Mouse (Mus musculus) embryo, embryonic 10 days (tissue): ENCODE data around the gene Prl3d1.
"Not testable (repeated sequence)": the region's sequence is repeated elsewhere in the genome, so short reads cannot be mapped to it uniquely, and the experiment has no call there.

Experiments used
- DNase-seq: peaks from one replicate; pipeline ENCODE4 v3.0.0-alpha.2; 2015; ENCODE audit warnings: low spot score

Prl3d1 gene

DNA sequence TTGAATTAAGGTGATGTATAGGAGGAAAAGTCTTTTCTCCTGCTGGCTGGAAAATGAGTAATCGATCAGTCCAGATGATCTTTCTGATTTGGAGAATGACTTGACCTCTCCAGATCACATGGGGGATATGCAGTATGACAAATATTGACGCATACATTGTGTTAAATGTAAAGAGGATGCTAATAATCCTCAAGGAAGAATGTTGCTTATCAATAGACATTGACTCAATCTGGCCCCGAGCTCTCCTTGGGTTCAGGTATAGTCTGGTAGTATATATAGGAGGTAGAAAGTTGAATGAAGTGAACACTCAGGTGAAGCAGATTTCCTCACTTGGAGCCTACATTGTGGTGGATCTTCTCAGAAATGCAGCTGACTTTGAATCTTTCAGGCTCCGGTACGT, at the start of gene Prl3d1:
Gene Prl3d1, plus strand, starts transcription at position 301 of the 400 bp plus-strand sequence.
- DNase-seq, result not testable (repeated sequence)

DNA sequence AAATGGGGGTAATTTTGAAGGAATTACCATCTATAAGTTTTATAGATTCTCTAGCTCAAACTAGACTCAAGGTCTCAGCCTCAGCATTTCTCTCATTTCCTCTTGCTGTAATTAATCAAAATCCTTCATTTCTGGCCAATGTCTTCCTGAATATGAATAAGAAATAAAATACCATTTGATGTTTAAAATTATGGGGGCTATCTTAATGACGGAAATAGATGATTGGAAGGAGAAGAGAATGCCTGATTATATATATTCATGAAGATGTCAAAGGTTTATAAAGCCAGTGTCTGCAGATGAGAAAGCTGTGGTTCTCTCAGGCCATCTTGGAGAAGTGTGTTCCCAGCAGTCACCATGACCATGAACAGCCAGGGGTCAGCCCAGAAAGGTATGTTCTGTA, 36.7 kb upstream of the Prl3d1 start, which contains the start of gene Prl:
Gene Prl, plus strand, starts transcription at position 301 of the 400 bp plus-strand sequence.
- DNase-seq, result no peak

DNA sequence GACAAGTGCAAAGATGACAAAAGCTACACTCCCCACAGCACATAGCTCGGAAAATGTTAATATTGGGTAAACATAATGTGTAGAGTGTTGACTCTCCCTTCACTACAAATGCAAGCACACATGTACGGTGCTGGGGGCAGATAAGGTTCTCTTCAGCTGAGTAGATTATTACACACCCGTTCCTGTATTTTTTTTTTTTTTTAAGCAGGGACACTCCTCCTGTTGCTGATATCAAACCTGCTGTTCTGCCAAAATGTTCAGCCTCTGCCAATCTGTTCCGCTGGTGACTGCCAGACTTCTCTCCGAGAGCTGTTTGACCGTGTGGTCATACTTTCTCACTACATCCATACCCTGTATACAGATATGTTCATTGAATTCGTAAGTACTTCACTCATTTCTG, 34.8 kb upstream of the Prl3d1 start:
- no peak for DNase-seq

DNA sequence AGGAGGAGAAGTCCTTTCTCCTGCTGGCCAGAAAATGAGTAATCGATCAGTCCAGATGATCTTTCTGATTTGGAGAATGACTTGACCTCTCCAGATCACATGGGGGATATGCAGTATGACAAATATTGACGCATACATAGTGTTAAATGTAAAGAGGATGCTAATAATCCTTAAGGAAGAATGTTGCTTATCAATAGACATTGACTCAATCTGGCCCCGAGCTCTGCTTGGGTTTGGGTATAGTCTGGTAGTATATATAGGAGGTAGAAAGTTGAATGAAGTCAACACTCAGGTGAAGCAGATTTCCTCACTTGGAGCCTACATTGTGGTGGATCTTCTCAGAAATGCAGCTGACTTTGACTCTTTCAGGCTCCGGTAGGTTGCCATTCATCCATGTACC, 27.4 kb downstream of the Prl3d1 start, which contains the start of gene Prl3d2:
Gene Prl3d2, plus strand, starts transcription at position 301 of the 400 bp plus-strand sequence.
- DNase-seq, result not testable (repeated sequence)

DNA sequence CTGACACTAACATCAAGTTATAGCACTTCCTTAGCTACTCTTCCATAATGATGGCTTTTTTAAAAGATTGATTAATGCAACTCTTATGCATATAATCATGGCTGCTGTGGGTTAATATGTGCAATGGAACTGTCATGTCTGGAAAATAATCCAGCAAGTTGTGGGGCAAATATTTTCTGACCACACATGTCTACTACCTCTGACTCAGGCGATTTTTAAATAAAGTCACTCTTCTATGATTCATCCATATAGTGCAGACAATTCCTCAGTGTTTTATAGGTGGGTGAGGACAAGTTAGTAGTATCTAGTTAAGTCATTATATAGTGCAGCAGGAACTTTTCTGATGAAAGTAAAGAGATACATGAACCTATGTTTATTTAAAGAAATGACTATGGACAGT, 54.3 kb downstream of the Prl3d1 start:
- DNase-seq, result no peak
